Mouse (Mus musculus) 416B (cell line): ENCODE data around the gene BC055324.
A peak's percentile ranks its signal among the peaks of the same experiment; 100 is the strongest.

Source experiments
- DNase-seq: peaks from one replicate; pipeline ENCODE4 v3.0.0; 2011; ENCODE audit warnings: low read depth

Gene BC055324

DNA sequence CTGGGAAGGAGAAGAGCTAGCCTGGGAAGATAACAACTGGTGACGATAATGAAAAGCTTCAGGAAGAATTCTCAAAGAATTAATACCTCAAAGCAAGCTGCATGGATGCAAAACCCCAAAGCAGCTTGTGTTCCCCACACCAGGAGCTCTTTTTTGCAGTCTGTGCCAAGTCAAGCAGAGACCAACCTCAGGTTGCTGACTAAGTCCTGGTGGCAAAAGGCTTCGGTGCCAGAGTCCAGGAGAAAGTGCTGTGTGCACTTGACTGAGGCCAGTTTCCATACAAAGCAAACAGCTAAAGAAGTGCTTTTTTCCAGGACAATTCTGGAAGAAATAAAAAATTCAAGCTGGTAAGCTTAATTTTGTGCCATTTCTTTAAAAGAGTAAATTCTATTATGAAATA is 41.2 kb downstream of the BC055324 start:
- no peak for DNase-seq

DNA sequence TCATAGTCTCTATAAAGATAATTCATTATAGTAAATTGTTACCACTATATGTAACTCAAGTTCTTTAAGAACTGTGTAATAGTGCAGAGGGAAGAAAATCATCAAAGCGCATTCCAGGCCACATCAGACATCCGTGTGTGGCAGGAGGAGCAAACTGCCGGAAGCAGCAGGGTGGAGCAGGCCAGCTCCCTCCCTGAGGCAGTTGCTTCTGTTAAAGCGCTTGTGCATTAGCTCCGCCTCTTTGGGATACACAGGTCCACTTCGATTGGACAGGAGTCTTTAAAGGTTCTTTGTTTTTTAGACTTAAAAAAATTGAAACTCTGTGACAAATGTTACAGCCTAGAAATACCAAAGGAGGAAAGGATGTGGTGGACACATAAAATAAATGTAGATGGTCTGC is 52.5 kb downstream of the BC055324 start:
- no peak for DNase-seq

DNA sequence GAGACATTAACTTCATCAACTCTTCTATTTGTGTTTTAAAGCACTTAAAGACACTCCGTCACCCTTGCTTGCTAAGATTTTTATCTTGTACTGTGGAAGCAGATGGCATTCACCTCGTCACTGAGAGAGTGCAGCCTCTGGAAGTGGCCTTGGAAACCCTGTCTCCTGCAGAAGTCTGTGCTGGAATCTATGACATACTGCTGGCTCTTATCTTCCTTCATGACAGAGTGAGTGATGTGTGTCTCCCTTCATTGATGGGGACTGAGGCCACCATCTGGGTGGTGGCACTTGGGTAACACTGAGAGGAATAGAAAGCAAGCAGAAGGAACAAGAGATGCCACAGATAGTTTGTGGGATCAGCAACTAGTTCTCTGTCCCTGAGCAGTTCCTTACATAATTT is 60.0 kb downstream of the BC055324 start:
- DNase-seq = no peak

DNA sequence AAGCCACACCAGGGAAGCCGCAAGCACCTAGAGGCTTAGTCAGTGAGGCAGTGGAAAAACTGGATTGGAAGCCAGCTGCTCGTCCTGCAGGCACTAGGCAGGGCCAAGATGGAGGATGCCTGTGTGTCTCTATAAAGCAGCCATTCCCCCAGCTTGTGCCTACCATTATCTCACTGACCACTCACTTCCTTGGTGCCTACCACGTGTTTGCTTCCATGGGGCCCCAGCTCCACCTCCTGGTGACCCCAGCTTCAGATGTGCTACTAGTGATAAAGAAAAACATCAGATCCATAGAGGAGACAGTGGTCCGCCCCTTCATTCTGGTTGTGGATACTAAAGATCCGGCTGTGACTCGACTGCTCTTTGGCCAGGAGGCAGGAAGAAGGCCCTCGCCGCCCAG is 62.8 kb downstream of the BC055324 start:
- no peak for DNase-seq

DNA sequence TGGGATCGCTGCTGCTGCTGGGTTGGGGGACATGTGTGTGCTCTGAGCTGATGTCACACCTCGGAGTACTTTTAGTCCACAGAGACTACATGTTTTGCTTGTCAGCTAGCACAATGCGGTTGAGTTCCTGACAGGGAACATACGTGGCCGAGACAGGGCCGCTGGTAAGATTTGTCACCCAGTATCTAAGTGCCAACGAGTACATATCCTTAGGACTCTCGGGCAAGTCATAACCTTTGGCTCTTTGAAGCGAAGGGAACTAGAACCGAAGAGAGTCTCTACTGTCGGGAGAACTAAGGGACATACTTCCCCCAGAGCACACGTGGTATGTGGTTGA is 64.2 kb downstream of the BC055324 start:
- DNase-seq = peak; percentile 51

DNA sequence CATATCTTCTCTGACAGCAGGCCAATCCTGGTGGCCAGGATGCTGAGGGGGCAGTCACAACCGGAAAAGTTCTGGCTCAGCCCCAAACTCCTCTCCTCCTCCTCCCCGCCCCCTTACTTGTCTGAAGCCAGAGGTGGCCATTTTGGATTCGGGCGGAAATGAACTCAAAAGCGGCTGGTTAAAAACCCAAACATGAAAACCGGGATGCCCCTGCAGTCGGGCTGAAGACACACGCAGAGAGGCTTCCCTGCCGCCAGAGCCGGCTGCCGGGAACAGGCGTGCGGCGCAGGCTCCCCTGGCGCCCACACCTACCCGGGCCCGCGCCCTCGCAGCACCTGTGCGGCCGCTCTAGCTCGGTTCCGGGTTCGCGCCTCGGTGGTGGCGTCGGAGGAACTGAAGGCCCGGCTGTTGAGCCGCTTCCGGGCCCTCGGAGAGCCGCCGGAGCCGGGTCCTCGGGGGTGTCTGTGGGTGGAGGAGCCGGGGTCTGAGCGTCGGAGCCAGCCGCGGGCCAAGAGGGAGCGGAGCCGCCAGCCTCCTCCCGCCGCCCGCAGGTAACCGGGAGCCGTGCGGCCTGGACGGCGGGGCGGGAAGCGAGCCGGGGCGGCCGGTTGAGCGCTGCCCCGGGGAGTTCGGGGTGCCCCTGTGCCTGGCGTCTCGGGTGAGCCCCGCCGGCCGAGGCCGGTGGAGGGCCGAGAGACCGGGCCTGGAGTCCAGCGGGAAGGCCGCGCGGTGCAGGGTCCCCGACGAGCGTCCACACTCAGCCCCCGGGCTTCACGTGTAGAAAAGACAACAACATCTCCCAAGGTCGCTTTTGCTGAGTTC is 64.7 kb downstream of the BC055324 start:
- peak; percentile 91 for DNase-seq

DNA sequence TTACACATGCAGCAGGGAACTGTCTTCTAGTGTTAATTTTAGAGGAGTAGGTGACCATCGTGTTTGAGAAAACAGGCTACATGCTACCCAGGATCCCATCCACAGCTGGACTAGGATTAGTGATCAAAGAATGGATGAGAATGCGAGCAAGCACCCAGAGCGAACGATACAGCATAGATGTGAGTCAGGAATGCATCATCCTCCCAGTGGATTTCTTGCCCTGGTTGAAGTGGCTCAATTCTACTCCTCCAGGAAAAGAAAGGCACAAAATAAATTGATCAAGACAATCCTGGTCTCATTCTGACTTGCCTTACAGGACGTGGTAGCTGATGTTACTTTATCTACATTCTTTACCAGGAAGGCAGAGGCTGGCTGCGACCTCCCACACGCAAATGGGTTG is 65.8 kb downstream of the BC055324 start, which contains the start of gene Scyl3:
TSS of gene Scyl3 (plus strand) at position 255 of the 400 bp plus-strand sequence.
- DNase-seq = no peak

DNA sequence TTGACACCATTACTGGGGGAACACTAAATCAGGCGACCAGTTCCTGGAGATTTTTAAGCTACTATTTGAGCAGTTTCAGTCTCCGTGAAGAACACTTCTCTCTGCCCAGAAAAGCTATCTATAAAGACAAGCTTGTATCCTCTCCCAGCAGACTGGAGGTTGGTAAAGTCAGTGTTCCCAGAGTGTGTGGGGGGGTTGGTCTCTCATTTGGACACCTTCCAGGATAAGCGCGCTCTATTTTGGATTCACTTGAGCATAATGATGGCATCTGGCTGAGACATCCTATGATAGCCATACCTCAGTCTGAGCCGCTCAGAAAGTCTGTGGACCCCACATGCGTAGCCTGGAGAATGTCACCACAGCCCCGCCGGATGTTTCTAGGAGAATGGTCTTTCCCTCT is 70.5 kb downstream of the BC055324 start:
- DNase-seq = no peak

DNA sequence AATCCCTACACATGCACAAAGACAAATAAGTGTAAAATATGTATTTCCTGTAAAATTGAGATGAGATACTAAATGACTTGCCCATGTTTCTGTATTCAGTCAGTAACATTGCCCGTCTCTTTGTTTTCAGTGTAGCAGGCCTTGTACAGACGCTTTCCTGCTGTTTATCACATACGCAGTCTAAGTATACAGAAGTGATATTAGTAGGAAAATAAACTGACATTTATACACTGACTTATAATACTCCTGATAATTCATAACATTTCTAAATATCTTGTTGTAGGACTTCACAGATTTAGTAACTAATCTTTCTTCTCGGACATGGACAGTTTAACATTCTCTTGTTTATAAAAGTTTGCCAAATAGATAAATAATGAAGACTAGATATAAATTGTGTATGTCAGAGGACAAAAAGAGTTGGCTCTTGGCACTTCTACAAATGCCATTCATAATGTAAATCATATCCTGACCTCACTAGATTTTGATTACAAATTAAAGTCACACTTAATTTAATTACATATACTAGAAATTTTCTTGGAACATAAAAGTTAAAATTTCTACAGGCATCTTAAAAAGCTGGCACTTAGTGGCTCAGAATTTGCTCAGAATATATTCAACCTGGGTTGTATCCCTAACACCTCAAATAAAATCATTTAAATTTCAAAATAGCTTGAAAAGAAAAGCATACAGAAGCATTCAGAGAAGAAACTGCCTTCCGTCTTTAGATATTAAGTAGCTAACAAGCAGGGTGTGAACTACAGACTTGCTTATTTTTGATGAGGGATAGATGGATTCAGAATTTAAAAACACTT is 77.0 kb downstream of the BC055324 start:
- DNase-seq = no peak

DNA sequence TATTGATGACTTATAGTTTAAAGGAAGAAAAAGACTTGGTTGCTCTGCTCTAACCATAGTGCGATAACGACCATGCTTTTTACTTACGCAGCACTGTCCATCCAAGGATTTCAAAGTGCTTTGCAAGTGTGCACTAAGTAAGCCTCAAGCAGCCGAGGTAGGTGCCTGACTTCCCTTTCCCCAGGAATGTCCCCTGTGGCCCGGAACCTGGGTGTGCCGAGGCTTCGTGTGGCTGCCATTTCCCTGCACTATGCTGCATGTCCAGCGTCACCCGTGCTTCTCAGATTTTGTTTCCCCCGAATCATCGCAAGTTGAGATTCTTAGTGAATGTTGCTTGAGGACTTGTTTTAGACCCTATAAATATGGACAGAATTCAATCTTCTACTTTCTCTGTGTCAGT is 82.6 kb downstream of the BC055324 start:
- DNase-seq = no peak

DNA sequence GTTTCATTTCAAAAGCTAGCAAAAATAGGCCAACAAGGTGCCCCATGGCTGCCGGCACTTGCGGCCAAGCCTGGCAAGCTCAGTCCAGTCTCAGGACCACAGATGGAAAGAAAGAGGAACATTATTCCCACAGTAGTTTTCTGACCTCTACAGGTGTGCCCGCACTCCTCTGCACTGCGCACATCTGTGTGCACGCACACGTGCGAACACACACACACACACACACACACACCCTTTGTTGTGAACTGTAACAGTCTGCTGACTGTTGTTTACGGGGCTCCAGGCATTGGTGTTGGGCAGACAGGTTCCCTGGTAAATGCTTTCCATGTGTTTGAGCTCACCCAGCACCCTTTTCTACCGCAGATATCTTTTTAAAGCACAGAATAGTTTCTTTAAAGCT is 83.8 kb downstream of the BC055324 start:
- DNase-seq = no peak

DNA sequence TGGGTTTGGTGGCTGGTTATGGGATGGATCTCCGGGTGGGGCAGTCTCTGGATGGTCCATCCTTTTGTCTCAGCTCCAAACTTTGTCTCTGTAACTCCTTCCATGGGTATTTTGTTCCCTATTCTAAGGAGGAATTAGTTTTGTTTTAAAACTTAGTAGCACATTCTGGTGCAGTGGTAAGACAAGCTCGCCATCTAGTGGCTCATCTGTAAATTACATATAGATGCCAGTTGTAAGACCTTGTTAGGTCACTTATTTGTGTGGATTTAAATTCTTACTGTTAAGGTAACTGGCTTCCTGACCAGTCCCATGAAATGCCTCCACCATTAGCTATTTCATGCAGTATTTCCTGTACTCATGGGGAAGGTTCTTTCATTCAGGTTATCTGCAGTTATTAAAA is 84.3 kb downstream of the BC055324 start:
- peak; percentile 84 for DNase-seq

DNA sequence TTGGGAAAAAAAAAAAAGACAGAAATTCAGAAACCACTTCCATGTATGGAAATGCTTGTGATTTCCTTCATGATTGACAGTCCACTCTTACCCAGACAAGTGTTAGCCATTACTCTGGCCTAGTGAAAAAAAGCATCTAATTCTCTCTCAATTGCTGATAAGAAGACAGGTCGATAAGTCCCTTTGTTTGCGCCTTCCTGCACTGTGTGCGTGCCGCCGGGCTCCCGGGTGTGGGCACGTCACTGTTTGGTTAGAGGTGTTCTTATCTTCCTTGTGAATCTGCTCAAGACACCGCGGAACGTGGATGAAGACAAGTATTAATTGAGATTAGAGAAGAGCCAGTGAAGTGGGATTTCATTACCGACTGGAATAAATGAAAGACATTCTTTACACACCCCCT is 86.2 kb downstream of the BC055324 start:
- DNase-seq = no peak

DNA sequence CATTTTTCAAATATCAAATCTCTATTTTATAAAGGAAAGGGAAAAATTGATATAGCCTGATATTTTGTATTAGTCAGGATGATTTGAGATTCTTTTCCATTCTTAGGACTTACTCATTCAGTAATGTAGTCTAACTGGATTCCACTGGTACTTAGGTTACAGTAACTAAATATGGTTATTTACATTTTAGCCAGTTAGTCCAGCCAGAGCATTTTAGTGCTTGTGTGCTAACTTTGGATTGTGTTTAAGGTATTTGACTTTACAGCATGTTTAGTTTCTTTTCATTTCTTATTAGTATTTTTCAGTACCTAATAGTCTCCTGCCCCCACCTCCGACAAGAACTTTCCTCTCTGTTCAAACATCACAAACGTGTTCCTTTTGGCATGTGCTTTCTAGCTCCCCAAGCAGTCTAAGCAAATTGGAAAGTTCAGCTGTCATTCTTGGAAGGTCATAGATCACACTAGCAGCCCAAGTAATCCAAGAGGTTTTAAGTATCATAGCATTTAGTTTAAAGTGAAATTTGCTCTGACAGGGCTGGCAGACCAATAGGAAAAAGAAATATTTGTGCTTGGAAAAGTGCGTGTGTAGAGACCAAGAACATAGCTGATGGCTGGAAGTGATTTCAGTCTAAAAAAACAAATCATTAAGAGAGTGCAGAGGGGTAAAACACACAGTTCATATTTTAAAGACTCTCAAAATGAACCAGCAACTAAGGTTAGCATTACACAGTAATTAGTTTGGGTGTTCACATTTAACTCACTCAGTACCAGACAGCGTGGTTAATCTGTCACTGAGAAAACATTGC is 87.4 kb downstream of the BC055324 start:
- no peak for DNase-seq

DNA sequence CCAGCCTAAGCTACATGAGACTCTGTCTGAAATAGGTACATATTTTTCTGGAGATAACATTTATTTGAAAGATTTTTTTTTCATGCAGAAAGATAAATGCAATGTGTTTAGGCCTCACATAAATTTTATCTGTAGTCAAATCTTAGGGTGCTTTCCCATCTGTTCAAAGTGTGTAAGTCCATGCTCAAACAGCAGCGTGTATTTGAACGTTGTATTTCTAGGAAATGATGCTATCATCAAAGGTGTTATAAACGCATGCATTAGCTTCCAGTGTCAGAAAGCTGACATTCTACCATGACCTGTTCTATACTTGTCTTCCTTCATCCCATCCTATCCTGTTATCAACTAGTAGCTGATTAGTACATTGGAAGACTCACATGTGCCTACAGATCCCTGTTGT is 91.2 kb downstream of the BC055324 start:
- no peak for DNase-seq

DNA sequence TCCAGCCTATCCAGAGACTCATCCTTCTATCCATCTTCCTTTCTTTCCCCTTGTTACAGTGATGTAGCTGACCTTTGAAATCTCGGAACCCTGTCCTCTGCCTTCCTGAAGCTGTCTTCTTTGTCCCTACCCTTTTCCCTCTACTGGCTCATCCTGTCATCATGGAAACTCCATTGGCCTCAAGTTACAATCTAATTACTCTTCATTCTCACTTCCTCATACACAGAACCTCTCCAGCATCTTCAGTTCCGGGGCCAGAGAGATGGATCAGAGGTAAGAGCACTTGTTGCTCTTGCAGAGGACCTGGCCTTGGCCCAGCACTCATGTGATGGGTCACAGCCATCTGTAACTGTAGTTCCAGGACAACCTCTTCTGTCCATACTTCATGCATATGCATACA is 94.4 kb downstream of the BC055324 start:
- DNase-seq = no peak

DNA sequence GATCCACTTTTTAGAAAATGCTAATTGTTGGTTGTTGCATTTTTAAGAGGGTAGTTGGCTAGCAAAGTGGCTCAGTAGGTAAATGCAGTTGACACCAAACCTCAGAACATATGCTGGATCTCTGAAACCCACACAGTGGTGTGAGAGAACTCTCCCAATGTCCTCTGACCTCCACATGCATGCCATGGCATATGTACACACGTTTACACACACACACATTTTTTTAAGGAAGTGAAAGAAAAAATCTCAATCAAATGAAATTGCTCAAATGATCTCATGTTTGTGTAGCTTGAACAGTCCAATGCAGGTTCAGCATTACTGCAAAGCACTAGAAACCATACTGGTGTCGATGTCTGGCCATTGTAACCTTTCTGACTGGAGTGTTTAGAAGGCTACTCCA is 95.0 kb downstream of the BC055324 start:
- no peak for DNase-seq

DNA sequence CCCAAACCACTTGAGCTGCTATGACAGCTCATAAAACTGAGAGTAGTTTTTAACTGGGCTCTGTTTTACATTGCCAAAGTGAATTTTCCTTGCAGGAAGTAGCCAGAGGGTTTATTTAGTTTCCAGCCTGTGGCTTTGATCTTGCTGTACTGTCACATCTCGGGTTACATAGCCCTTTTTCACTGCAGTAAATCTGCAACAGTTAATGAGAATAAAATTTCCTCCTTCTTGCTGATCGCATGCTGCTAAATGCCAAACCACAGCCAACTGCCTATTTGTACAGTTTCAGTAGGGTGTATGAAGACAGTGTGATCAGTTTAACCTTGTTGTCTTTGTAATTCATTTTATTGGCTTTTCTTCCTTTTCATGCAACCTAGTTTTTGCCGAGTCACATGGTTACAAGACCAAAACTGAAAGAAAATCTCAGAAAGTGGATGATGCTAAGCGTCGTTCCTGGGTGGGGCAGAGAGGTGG is 96.3 kb downstream of the BC055324 start:
- peak; percentile 78 for DNase-seq
